Mouse (Mus musculus) monocyte, adult 2 months (primary cell): ENCODE data around the gene Alg9.

ENCODE experiments used
- DNase-seq, 2 experiments: peaks; one replicate each; pipeline ENCODE4 v3.0.0; 2022; ENCODE audit warnings: low spot score in 2 of 2, low read depth in 1 of 2

Gene Alg9

GRCm38 (mm10) chr9:50850713-50851112 is 75.9 kb downstream of the Alg9 start:
- DNase-seq: peak; percentile 22 to 36

DNA sequence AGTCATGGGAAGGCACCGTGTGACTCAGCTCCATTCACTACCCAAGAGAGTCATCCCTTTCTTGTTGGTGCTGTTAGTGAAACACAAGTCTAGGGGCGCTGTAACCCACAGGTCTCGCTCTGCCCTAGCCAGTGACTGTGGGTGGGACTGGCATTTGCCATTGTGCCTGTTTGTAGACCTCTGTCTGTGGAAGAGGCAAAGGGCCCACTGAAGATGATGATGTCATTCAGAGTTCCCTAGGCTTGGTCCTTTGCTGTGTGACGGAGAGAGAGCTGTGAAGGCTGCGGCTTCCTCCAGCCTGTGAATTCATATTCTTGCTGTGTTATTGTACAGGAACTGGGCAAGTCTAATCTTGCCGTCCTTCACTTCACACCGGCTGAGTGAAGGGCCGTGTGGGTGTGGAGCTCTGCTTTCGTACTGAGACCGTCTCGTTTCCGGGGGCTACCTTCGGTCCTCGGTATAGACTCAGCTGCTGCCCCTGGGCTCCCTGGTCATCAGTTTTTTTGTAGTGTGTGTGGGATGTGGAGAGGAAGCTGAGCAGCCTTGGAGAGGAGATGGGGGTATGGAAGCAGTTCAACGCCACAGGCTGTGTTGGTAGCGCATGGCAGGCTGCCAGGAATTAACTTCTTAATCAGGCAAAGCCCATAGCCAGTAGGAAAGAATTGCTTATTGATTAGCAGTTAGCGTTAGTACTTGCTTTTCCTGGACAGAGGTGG is 78.0 kb downstream of the Alg9 start:
- DNase-seq: peak in 1 of 2 experiments; percentile 23

DNA sequence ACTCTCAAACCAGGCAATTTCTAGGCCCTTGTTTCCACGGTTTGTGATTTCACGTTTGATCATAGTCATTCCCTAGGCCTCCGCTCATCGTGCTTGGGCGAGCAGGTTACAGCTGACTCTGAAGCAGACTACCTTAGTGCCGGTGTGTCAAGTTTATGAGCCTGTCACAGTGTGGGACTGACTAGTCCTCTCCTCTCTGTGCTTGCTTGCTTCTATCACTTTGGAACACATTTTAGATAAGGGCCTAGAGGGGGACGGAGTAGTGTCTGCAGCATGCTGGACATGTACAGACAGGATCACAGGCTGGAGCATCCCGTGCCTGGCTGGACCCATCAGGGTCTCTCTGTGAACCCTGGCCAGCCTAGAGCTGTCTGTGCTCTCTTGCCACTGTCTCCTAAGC is 79.6 kb downstream of the Alg9 start:
- DNase-seq: no peak

GRCm38 (mm10) chr9:50855133-50855766 is 80.4 kb downstream of the Alg9 start:
- DNase-seq: no peak

GRCm38 (mm10) chr9:50855780-50856179 is 81.0 kb downstream of the Alg9 start:
- no peak for DNase-seq

DNA sequence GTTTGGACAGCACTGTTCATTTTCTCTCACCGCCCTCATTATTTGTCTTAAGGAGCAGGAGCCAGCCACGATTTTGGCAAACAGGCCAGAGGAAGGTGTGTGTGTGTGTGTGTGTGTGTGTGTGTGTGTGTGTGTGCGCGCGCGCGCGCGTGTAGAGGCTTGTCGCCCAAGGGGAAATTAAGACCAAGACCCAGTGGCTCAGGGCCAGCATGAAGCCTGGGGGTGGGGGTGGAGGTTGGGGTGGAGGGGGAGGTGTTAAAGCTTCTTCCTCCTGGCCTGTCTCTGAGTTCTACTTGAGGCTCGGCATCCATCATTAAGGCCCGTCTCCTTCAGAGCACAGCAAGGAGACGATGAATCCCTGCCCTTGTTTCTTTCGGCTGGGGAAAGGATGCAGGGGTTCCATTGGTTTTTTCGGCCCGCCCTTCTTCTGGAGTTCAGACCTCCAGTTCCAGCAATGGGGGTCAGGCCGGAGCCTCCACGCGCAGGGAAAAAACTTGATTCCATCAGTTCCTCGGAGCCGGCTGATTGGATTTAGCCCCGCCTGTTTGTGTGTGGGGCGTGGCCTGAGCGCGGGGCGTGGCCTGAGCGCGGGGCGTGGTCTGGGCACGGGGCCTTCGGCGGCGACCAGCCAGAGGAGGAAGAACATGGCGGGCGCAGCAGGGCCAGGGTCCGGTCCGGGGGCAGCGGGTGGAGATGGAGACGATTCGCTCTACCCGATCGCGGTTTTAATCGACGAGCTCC is 81.7 kb downstream of the Alg9 start:
- DNase-seq: peak; percentile 80 to 95

- DNase-seq: no peak
Measured at GRCm38 (mm10) chr9:50857082-50857641, 82.3 kb downstream of the Alg9 start.

DNA sequence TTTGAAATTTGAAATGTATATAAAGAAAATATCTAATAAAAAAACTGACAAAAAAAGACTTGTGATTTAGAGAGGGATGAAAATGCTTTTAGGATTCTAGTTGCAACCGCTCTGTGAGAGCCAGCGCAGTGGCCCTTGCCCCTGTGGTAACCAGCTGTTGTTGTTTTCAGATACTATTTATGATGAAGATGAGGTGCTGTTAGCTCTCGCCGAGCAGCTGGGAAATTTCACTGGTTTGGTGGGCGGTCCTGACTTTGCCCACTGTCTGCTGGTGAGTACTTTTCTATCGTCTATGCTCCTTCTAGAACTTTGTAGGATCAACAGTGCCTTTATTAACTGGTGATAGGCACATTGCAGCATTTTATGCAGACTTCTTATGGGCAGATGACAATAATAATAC is 83.9 kb downstream of the Alg9 start:
- DNase-seq: no peak

DNA sequence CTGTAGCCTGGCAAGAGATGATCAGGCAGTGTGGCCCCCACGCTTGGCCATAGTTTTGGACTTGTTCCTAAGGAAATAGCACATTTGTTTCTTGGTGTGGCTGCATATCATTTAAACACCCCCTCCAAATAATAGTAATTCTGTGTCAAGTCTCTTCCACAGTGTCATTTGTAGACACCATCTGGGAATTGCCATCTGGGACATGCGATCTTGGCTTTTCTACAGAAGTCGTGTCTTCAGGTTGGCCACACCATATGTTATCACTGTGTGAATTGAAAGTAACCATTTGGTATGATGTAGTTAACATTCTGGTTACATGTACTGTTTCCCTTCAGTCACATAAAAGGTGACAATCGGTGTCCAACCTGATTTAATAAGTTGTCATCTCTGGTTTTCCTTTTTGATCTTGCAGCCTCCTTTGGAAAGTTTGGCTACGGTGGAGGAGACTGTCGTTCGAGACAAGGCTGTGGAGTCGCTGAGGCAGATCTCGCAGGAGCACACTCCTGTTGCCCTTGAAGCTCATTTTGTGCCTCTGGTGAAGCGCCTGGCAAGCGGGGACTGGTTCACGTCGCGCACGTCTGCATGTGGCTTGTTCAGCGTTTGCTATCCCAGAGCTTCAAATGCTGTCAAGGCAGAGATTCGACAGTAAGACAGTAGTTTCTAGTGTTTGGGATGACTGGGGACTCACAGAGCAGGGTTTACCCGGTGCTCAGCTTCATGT is 86.5 kb downstream of the Alg9 start:
- no peak for DNase-seq

- no peak for DNase-seq
Measured at GRCm38 (mm10) chr9:50863824-50864223, 89.0 kb downstream of the Alg9 start.

DNA sequence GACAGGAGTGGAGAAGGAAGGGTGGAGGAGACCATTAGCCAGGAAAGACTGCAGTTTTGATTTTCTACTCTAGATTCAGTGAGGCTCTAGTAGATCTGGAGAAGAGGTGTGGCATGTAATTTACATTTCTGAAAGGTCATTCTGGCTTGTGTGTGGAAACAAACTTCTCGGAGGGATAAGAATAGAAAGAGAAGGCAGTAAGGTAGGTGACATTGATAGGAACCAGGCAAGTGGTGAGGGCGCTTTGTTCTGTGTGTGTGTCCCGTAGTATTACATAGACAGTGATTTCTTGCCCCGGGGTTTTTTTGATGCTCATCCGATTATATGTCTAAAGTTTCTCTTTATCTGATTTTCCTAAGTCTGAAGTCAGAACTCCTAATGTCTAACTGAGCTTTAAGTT is 90.1 kb downstream of the Alg9 start:
- DNase-seq: no peak

- DNase-seq: peak in 1 of 2 experiments; percentile 14
Measured at GRCm38 (mm10) chr9:50865803-50866202, 91.0 kb downstream of the Alg9 start.

DNA sequence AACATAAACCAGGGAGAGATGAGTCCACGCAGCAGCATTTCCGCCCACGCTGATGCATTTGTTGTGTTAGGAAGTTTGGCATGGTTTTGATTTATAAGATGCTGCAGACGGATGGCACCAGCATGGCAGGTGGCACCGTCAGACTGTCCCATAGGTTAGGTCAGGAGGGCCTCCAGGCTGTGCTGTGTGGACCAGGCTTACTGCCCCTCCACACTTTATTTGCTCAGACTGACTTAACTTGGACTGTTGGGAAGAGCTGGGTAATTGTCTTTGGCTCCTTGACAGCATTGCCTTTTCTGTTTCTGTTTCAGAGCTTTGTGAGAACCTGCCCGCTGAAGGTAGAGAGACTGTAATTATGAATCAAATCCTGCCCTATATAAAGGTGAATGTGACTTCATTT is 92.2 kb downstream of the Alg9 start:
- DNase-seq: no peak

- no peak for DNase-seq
Measured at GRCm38 (mm10) chr9:50868182-50868581, 93.4 kb downstream of the Alg9 start.

DNA sequence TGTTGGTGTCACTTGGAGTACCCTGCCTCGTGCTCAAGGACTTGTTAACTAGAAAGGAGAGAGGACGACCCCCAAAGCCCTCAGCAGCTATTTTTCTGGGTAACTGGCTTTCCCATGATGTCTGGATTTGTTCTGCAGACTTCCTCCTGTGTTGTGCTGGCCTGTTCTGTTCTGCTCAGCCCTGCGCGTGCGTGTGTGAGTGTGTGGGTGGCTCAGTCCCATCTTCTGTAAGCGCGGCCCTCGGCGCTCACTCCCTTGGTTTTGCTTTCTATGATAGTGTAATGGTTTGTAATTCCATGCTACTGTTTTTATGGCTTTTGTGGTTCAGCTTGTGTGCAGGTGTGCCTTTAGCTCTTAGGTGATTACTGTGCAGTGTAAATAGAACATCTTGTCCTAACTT is 98.4 kb downstream of the Alg9 start:
- no peak for DNase-seq

DNA sequence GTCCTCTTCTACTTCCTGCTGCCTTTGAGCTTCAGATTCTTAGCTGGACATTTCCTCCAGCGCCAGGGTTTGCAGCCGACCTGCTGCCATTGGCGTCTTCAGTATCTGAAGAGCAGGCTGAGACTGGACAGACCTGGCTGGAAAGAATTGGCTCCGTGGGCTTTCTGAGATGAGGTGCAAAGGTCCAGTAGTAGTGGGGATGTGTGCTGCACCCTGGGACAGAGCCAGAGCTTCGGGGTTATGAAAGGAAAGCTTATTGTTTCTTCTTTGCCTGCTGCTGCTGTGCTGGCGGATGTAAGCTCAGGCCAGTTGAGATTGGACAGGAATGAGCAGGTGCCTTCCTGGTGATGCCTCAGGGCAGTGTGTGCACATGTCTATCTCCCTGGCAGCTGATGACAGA is 99.2 kb downstream of the Alg9 start:
- DNase-seq: no peak

GRCm38 (mm10) chr9:50875470-50875869 is 100.7 kb downstream of the Alg9 start:
- DNase-seq: no peak

- DNase-seq: no peak
Measured at GRCm38 (mm10) chr9:50876287-50876686, 101.5 kb downstream of the Alg9 start.

DNA sequence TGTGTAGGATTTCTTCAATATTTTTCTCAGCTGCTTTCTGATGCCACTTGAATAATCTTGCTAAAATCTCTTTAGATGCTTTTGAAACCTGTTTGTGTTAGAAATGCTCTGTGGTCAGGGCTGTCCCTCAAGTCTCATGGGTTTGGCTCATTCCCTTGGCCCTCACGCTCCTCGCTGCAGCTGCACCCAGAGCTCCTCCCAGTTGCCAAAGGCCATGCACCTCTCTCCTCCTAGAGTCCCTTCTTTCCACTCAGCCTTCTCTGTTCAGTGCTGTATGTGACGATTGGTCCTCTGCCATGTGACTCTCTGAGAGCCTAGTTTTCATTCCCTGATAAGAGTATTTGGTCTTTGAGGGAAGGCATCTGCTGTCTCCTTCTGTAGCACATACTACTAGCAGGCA is 102.6 kb downstream of the Alg9 start:
- no peak for DNase-seq

- no peak for DNase-seq
Measured at GRCm38 (mm10) chr9:50882183-50882582, 107.4 kb downstream of the Alg9 start.

- no peak for DNase-seq
Measured at GRCm38 (mm10) chr9:50884093-50884492, 109.3 kb downstream of the Alg9 start.
